Mouse (Mus musculus): ENCODE data around the gene Dnmt3a. TPM values are rescaled to one million over a fixed set of nuclear protein-coding genes. Genes with fewer than 3 reads are reported as not detected.

Dnmt3a gene
- polyA plus RNA-seq, 1 experiment from 2014 or later = 48.7 TPM

- H3K4me3 ChIP-seq (ENCODE audit: control insufficient read depth in 1 of 2, insufficient read depth in 1 of 2, low read depth in 1 of 2, low read length in 2 of 2) = no peak overlapping the region
- WGBS = 60% methylated on average over 8 of the region's 8 CpGs
- no peak overlapping the region for H3K9ac ChIP-seq (ENCODE audit: low read length)
- H3K4me2 ChIP-seq (ENCODE audit: low read length) = no peak overlapping the region
- ATAC-seq (ENCODE audit: insufficient number of reproducible peaks, insufficient read depth, low FRiP score, low read depth) = no peak
- H3K9me3 ChIP-seq (ENCODE audit: control insufficient read depth, low read length) = no peaks in the 10 kb centered on the region
- H3K36me3 ChIP-seq (ENCODE audit: control insufficient read depth, insufficient read depth, low read length) = no peaks in the 10 kb centered on the region
- no peaks in the 10 kb centered on the region for H3K27me3 ChIP-seq (ENCODE audit: control insufficient read depth, insufficient read depth, low read length)
- H3K4me1 ChIP-seq (ENCODE audit: control insufficient read depth in 2 of 2, insufficient read depth in 2 of 2, low read length in 2 of 2) = peaks cover 6 to 17% of the 10 kb centered on the region in 2 experiments
- H3K27ac ChIP-seq (replicated peaks in 1 of 2; ENCODE audit: control insufficient read depth in 1 of 2, insufficient read depth in 1 of 2, low read depth in 2 of 2, low read length in 2 of 2) = no peak overlapping the region
These were observed 38.4 kb upstream of the Dnmt3a start for GRCm38 (mm10) chr12:3767360-3767759.

GRCm38 (mm10) chr12:3768391-3768790 lies 37.4 kb upstream of the Dnmt3a start:
- Histone ChIP-seq H3K4me2 (ENCODE audit: low read length) (no peak overlapping the region), H3K4me1 (ENCODE audit: control insufficient read depth in 2 of 2, insufficient read depth in 2 of 2, low read length in 2 of 2) (peaks cover 2 to 13% of the 10 kb centered on the region in 2 experiments), H3K4me3 (ENCODE audit: control insufficient read depth in 1 of 2, insufficient read depth in 1 of 2, low read depth in 1 of 2, low read length in 2 of 2) (no peak overlapping the region), H3K36me3 (ENCODE audit: control insufficient read depth, insufficient read depth, low read length) (no peaks in the 10 kb centered on the region), H3K27me3 (ENCODE audit: control insufficient read depth, insufficient read depth, low read length) (no peaks in the 10 kb centered on the region), H3K9ac (ENCODE audit: low read length) (no peak overlapping the region), H3K27ac (replicated peaks in 1 of 2; ENCODE audit: control insufficient read depth in 1 of 2, insufficient read depth in 1 of 2, low read depth in 2 of 2, low read length in 2 of 2) (no peak overlapping the region), H3K9me3 (ENCODE audit: control insufficient read depth, low read length) (no peaks in the 10 kb centered on the region)
- ATAC-seq (ENCODE audit: insufficient number of reproducible peaks, insufficient read depth, low FRiP score, low read depth) = no peak
- WGBS = 93% methylated on average over 4 of the region's 4 CpGs

GRCm38 (mm10) chr12:3770546-3770945 lies 35.3 kb upstream of the Dnmt3a start:
- no peaks in the 10 kb centered on the region for H3K27me3 ChIP-seq (ENCODE audit: control insufficient read depth, insufficient read depth, low read length)
- no peaks in the 10 kb centered on the region for H3K36me3 ChIP-seq (ENCODE audit: control insufficient read depth, insufficient read depth, low read length)
- WGBS = 71% methylated on average over 2 of the region's 2 CpGs
- H3K4me1 ChIP-seq (ENCODE audit: control insufficient read depth in 2 of 2, insufficient read depth in 2 of 2, low read length in 2 of 2) = peaks cover 0 to 4% of the 10 kb centered on the region in 2 experiments; a peak in 2 of 4 replicates
- H3K9me3 ChIP-seq (ENCODE audit: control insufficient read depth, low read length) = no peaks in the 10 kb centered on the region
- H3K4me3 ChIP-seq (ENCODE audit: control insufficient read depth in 1 of 2, insufficient read depth in 1 of 2, low read depth in 1 of 2, low read length in 2 of 2) = no peak overlapping the region
- no peak for ATAC-seq (ENCODE audit: insufficient number of reproducible peaks, insufficient read depth, low FRiP score, low read depth)
- no peak overlapping the region for H3K9ac ChIP-seq (ENCODE audit: low read length)
- no peak overlapping the region for H3K4me2 ChIP-seq (ENCODE audit: low read length)
- no peak overlapping the region for H3K27ac ChIP-seq (replicated peaks in 1 of 2; ENCODE audit: control insufficient read depth in 1 of 2, insufficient read depth in 1 of 2, low read depth in 2 of 2, low read length in 2 of 2)

- Histone ChIP-seq H3K4me2 (ENCODE audit: low read length) (no peak overlapping the region), H3K4me3 (ENCODE audit: control insufficient read depth in 1 of 2, insufficient read depth in 1 of 2, low read depth in 1 of 2, low read length in 2 of 2) (no peak overlapping the region), H3K4me1 (ENCODE audit: control insufficient read depth in 2 of 2, insufficient read depth in 2 of 2, low read length in 2 of 2) (peaks cover 0 to 4% of the 10 kb centered on the region in 2 experiments; a peak in 2 of 4 replicates), H3K36me3 (ENCODE audit: control insufficient read depth, insufficient read depth, low read length) (no peaks in the 10 kb centered on the region), H3K27me3 (ENCODE audit: control insufficient read depth, insufficient read depth, low read length) (no peaks in the 10 kb centered on the region), H3K9me3 (ENCODE audit: control insufficient read depth, low read length) (no peaks in the 10 kb centered on the region), H3K27ac (replicated peaks in 1 of 2; ENCODE audit: control insufficient read depth in 1 of 2, insufficient read depth in 1 of 2, low read depth in 2 of 2, low read length in 2 of 2) (no peak overlapping the region), H3K9ac (ENCODE audit: low read length) (no peak overlapping the region)
- no peak for ATAC-seq (ENCODE audit: insufficient number of reproducible peaks, insufficient read depth, low FRiP score, low read depth)
- 81% methylated on average over 2 of the region's 2 CpGs for WGBS
These were observed 34.7 kb upstream of the Dnmt3a start for GRCm38 (mm10) chr12:3771080-3771479.

GRCm38 (mm10) chr12:3773643-3774042 lies 32.2 kb upstream of the Dnmt3a start:
- WGBS = 88% methylated on average over 3 of the region's 3 CpGs
- Histone ChIP-seq H3K9ac (ENCODE audit: low read length) (no peak overlapping the region), H3K4me3 (ENCODE audit: control insufficient read depth in 1 of 2, insufficient read depth in 1 of 2, low read depth in 1 of 2, low read length in 2 of 2) (no peak overlapping the region)

GRCm38 (mm10) chr12:3776015-3776414 lies 29.8 kb upstream of the Dnmt3a start:
- ATAC-seq (ENCODE audit: insufficient number of reproducible peaks, insufficient read depth, low FRiP score, low read depth) = no peak
- no peaks in the 10 kb centered on the region for H3K9me3 ChIP-seq (ENCODE audit: control insufficient read depth, low read length)
- no peaks in the 10 kb centered on the region for H3K36me3 ChIP-seq (ENCODE audit: control insufficient read depth, insufficient read depth, low read length)
- no peaks in the 10 kb centered on the region for H3K27me3 ChIP-seq (ENCODE audit: control insufficient read depth, insufficient read depth, low read length)
- peaks cover 16 to 22% of the 10 kb centered on the region in 2 experiments for H3K4me1 ChIP-seq (ENCODE audit: control insufficient read depth in 2 of 2, insufficient read depth in 2 of 2, low read length in 2 of 2)
- no peak overlapping the region for H3K27ac ChIP-seq (replicated peaks in 1 of 2; ENCODE audit: control insufficient read depth in 1 of 2, insufficient read depth in 1 of 2, low read depth in 2 of 2, low read length in 2 of 2)
- 94% methylated on average over 2 of the region's 2 CpGs for WGBS
- no peak overlapping the region for H3K4me2 ChIP-seq (ENCODE audit: low read length)
- H3K4me3 ChIP-seq (ENCODE audit: control insufficient read depth in 1 of 2, insufficient read depth in 1 of 2, low read depth in 1 of 2, low read length in 2 of 2) = no peak overlapping the region
- no peak overlapping the region for H3K9ac ChIP-seq (ENCODE audit: low read length)

More at GRCm38 (mm10) chr12:3773643-3774042, 32.2 kb upstream of the Dnmt3a start:
- Histone ChIP-seq H3K4me2 (ENCODE audit: low read length) (no peak overlapping the region), H3K36me3 (ENCODE audit: control insufficient read depth, insufficient read depth, low read length) (no peaks in the 10 kb centered on the region), H3K9me3 (ENCODE audit: control insufficient read depth, low read length) (no peaks in the 10 kb centered on the region), H3K27ac (replicated peaks in 1 of 2; ENCODE audit: control insufficient read depth in 1 of 2, insufficient read depth in 1 of 2, low read depth in 2 of 2, low read length in 2 of 2) (no peak overlapping the region), H3K4me1 (ENCODE audit: control insufficient read depth in 2 of 2, insufficient read depth in 2 of 2, low read length in 2 of 2) (peaks cover 0 to 4% of the 10 kb centered on the region in 2 experiments; a peak in 1 of 4 replicates), H3K27me3 (ENCODE audit: control insufficient read depth, insufficient read depth, low read length) (no peaks in the 10 kb centered on the region)
- no peak for ATAC-seq (ENCODE audit: insufficient number of reproducible peaks, insufficient read depth, low FRiP score, low read depth)

- Histone ChIP-seq H3K36me3 (ENCODE audit: control insufficient read depth, insufficient read depth, low read length) (no peaks in the 10 kb centered on the region), H3K27me3 (ENCODE audit: control insufficient read depth, insufficient read depth, low read length) (no peaks in the 10 kb centered on the region), H3K4me1 (ENCODE audit: control insufficient read depth in 2 of 2, insufficient read depth in 2 of 2, low read length in 2 of 2) (peaks cover 26 to 37% of the 10 kb centered on the region in 2 experiments), H3K27ac (replicated peaks in 1 of 2; ENCODE audit: control insufficient read depth in 1 of 2, insufficient read depth in 1 of 2, low read depth in 2 of 2, low read length in 2 of 2) (no peak overlapping the region), H3K9ac (ENCODE audit: low read length) (no peak overlapping the region), H3K9me3 (ENCODE audit: control insufficient read depth, low read length) (no peaks in the 10 kb centered on the region), H3K4me2 (ENCODE audit: low read length) (no peak overlapping the region), H3K4me3 (ENCODE audit: control insufficient read depth in 1 of 2, insufficient read depth in 1 of 2, low read depth in 1 of 2, low read length in 2 of 2) (no peak overlapping the region)
- no peak for ATAC-seq (ENCODE audit: insufficient number of reproducible peaks, insufficient read depth, low FRiP score, low read depth)
- WGBS = 91% methylated on average over 5 of the region's 5 CpGs
These were observed 28.1 kb upstream of the Dnmt3a start for GRCm38 (mm10) chr12:3777682-3778081.

GRCm38 (mm10) chr12:3778286-3778685 lies 27.5 kb upstream of the Dnmt3a start:
- Histone ChIP-seq H3K36me3 (ENCODE audit: control insufficient read depth, insufficient read depth, low read length) (no peaks in the 10 kb centered on the region), H3K9ac (ENCODE audit: low read length) (no peak overlapping the region), H3K4me1 (ENCODE audit: control insufficient read depth in 2 of 2, insufficient read depth in 2 of 2, low read length in 2 of 2) (peaks cover 29 to 39% of the 10 kb centered on the region in 2 experiments), H3K27ac (replicated peaks in 1 of 2; ENCODE audit: control insufficient read depth in 1 of 2, insufficient read depth in 1 of 2, low read depth in 2 of 2, low read length in 2 of 2) (no peak overlapping the region), H3K27me3 (ENCODE audit: control insufficient read depth, insufficient read depth, low read length) (no peaks in the 10 kb centered on the region), H3K4me2 (ENCODE audit: low read length) (no peak overlapping the region), H3K4me3 (ENCODE audit: control insufficient read depth in 1 of 2, insufficient read depth in 1 of 2, low read depth in 1 of 2, low read length in 2 of 2) (no peak overlapping the region), H3K9me3 (ENCODE audit: control insufficient read depth, low read length) (no peaks in the 10 kb centered on the region)
- ATAC-seq (ENCODE audit: insufficient number of reproducible peaks, insufficient read depth, low FRiP score, low read depth) = no peak
- WGBS = 87% methylated on average over 6 of the region's 6 CpGs

Measured in heart, embryonic 14.5 days (tissue).